Mouse (Mus musculus) ovary, postnatal 36 days (tissue): ENCODE data around the gene Capza1.

Experiments
- DNase-seq: peaks from one replicate; pipeline ENCODE4 v3.0.0; 2022; ENCODE audit warnings: low spot score, mixed read lengths

The Capza1 gene

DNA sequence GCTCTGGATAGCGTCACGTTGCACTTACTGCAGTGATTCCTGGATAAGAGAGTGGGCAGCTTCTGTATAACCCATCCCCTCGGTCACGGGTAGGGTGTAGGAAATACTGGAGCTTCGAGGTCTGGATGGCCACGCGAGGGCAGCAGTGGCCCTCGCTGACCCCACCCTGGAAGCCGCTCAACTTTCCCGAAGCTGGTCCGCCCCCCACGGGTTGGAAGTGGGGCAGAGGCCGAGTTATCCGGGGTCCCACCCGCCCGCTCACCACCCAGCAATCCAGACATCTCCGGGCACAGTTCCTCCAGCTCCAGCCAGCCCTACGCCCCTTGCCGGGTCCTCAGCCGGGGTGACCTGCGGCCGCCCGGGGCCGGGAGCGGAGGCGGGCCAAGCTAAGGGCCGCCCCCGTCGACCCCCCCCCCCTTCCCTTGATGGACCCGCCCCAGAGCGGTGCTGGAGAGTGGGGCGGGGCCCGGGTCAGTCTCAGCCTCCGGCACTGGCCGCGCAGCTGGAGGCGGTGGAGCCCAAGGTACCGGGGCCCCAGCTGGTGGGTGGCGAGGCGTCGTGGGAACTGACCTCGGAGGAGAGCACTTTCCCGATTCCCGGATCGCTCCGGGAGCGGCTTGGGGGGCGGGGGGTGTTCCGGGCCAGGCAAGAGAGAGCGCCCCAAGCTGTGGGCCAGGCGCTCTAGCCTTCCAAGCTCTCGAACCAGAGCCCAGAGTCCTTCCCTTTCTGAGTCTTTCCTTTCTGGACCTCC, 75.6 kb downstream of the Capza1 start:
- DNase-seq = peak; percentile 86

DNA sequence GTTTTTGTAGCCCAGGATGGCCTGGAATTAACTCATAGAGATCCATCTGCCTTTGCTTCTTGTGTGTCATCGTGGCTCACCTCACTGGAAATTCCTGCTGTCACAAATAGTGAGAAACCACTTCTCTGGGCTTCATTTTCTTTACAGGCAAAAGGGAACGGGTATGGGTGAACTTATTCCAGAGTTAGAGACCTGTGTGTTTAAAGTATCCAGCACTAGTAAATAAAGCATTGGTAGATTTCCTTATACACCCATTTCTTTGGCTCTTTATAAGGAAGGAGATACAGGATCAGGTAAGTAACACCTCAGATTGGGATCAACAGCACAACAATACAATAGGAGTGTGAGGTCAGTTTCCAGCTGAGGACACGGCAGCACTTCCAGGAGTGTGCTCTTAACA, 76.2 kb downstream of the Capza1 start, which contains the start of gene Rhoc:
TSS of gene Rhoc (plus strand) at position 301 of the 400 bp plus-strand sequence.
- DNase-seq = no peak

DNA sequence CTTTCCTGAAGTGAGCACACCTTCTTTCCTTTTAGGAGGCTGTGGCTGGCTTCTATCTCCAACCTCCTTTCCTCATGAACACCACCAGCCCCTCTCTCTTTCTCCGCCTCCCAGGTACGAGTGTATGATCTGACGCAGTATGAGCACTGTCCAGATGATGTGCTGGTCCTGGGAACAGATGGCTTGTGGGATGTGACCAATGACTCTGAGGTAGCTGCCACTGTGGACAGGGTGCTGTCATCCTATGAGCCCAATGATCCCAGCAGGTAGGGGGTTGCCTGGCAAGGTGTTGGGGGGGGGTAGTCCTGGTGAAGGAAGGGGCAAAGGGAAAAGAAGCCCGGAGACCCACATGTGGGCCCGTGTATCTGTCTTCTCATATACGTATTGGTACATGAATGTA, 79.0 kb downstream of the Capza1 start:
- DNase-seq = no peak

DNA sequence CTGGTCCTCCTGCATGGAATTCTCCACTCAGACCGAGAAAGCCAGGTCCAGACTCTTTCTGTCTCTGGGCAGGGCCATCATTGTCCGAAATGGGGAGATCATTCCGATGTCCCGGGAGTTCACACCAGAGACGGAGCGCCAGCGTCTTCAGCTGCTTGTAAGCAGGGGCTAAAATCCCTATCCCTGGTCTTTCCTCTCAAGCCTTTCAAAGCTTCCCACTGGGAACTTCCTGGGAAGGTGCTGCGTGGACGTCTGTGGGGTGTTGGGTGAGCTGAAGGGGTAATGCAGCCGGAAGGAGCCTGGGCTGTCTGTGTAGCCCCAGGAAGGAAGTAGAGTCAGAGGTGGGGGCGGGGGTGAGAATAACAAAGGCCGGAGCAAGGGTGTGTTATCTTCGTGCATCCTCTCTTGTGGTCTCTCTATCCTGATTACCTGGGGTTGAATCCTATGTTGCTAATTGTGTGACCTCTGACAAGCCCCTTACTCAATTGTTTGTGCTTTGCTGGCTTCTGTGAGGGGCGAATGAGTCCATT, 80.3 kb downstream of the Capza1 start:
- no peak for DNase-seq

DNA sequence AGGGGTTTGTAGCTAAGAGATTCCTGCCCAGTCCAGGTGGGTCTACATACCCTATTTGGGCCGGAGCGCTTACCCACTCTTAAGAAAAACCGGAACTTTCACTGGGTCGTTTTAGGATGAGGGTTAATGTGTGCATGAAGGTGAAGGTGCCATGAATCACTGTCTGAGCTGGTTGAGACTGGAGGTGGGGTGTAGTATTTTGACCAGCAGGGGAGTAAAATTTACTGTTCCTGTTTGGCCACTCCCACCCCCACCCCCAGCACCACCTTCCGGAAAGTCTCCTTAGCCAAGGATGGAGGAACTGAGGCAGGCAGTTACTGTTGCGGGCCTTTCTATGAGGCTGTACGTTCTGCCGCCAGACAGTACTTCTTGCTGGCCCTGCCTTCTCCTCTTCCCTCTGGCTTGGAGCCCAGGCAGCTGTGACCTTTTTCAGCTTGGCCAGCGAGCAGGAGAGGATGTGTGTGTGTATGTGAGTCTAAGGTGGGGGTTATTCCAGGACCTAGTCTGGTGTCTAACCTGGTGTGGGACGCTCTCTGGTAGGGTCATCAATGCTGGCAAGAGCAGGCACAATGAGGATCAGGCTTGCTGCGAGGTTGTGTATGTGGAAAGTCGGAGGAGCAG, 82.1 kb downstream of the Capza1 start:
- no peak for DNase-seq

DNA sequence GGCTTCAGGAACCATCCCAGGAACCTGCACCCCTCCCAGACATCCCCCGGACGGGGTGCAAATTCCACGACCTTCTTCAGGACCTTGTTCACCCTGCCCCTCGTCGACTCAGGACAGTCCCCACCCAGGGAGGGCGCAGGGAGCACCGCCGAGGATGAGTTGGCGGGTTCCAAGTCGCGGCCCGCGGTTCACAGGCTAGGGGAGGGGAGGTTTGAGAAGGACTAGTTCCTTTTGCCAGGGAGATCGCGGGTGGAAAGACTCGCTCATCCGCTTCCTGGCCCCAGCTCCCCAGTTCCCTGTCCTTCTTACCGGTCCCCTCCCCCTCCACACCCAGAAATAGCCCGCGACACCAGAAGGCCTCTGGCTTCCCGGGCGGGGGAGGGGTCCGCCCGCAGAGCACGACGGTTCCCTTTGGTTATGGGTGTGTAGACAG, 82.8 kb downstream of the Capza1 start, which contains the start of gene Fam19a3:
TSS of gene Fam19a3 (minus strand) at position 370 of the 433 bp plus-strand sequence.
- DNase-seq = no peak

DNA sequence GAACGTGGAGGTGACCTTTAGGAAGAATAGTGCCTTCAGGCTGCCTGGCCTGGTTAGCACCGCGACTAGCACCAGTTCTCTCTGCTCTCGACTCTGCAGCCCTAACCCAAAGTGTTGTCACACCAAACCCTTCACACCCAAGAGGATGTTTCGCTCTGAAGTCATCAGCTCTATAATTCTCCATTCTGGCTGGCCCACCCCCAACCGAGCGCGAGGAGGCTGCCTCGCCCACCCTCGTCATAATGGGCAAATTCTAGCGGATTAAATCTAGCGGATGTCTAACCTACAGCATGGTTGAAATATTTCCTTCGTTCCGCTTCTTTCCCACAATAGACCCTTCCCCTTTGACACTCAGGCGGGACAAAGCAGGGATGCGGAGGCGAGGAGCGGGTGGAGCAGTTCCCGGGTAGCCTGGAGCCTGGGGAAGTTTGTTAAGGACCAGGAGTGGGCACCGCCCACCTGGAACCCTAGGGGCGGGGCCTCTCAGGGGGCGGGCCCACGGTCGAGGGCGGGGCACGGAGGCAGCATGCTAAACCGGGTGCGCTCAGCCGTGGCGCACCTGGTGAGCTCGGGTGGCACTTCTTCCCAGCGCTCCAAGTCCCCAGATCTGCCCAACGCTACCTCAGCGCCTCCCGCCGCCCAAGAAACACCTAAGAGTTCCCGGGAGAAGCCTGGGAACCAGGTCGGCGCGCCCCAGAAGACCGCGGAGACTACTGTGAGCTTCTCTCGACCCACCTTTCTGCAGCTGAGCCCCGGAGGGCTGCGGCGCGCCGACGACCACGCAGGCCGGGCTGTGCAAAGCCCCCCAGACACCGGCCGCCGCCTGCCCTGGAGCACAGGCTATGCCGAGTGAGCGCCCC, 83.5 kb downstream of the Capza1 start, which contains the start of gene Ppm1j:
TSS of gene Ppm1j (plus strand) at position 496 of the 860 bp plus-strand sequence.
- DNase-seq = peak; percentile 68

DNA sequence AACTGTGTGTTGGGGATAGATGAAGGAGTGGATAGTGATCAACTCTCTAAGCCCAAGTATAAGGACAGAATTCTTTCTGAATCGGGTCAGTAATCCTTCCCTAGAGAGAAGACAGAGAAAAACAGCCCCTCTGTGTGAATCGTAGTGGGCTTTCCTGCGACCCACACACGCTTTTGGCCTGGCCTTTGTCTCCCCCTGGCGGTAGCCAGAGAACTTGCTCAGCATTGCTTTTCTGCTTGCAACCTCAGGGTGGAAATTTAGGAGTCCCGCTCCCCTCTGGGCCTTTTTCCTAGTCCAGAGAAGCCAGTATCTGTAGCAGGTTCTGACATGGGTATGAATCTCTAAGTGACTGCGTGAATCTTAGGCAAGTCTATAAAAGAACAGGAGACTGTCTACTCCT, 84.4 kb downstream of the Capza1 start:
- DNase-seq = peak; percentile 55

DNA sequence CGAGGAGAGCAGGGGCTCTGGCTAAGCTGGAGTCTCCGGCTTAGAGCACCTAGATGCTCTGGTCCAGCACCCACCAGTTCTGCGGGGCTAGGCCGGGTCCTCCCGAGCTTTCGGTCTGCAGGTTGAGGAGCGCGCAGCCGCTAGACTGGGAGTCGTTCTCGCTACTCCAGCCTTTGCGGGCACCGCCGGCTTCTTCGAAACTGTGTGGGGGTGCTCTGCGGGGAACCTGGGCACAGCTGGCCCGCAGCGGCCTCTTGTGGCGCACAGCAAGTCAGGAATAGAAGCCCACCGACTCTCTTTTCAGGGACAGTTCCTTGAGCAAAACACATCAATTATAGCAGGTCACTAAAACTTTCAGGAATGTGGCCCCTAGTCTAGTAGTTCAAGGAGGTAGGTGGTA, 87.0 kb downstream of the Capza1 start:
- peak; percentile 49 for DNase-seq

DNA sequence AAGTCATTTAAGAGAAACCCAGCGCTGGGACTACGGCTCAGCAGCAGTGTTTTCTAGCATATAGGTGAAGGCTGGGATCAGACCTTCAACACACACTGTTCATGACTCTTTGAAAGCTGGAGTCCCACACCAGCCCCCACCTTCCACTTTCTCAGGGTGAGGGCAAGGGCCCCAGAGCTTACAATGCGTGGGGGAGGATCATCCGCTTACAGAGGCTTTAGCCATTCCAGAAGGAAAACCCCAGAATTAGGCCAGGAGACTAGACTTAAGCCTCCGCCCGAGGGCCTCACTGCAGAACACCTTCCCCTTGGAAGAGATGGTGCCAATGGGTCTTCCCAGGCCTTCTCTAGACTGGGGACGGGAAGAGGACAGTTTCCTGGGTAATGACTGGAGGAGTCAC, 91.0 kb downstream of the Capza1 start:
- DNase-seq = no peak
